Mouse (Mus musculus): ENCODE measurements around the gene Med4.
"Not testable (repeated sequence)": the region's sequence is repeated elsewhere in the genome, so short reads cannot be mapped to it uniquely, and the experiment has no call there.

The Med4 gene

GRCm38 (mm10) chr14:73502591-73503184 is 7.1 kb upstream of the Med4 start:
- peak; percentile 62 for DNase-seq

GRCm38 (mm10) chr14:73503237-73503933 is 6.4 kb upstream of the Med4 start:
- no peak for DNase-seq

GRCm38 (mm10) chr14:73506283-73506682 is 3.5 kb upstream of the Med4 start:
- no peak for DNase-seq

GRCm38 (mm10) chr14:73507200-73507599 is 2.6 kb upstream of the Med4 start:
- no peak for DNase-seq

GRCm38 (mm10) chr14:73507702-73508376 is 2.0 kb upstream of the Med4 start:
- DNase-seq, result no peak

- no peak for DNase-seq
Observed at GRCm38 (mm10) chr14:73508630-73509395, 1.0 kb upstream of the Med4 start.

- no peak for DNase-seq
Observed at GRCm38 (mm10) chr14:73524136-73524535, 14.3 kb downstream of the Med4 start.

GRCm38 (mm10) chr14:73524766-73525448 is 15.1 kb downstream of the Med4 start, which contains the start of gene Sucla2:
TSS of gene Sucla2 (plus strand) at chr14:73525319.
- DNase-seq, result peak; percentile 93

GRCm38 (mm10) chr14:73528661-73529060 is 18.8 kb downstream of the Med4 start:
- not testable (repeated sequence) for DNase-seq

- DNase-seq, result no peak
Observed at GRCm38 (mm10) chr14:73533755-73534465, 24.1 kb downstream of the Med4 start.

- no peak for DNase-seq
Observed at GRCm38 (mm10) chr14:73535641-73536040, 25.8 kb downstream of the Med4 start.

GRCm38 (mm10) chr14:73543781-73544180 is 34.0 kb downstream of the Med4 start:
- DNase-seq, result no peak

GRCm38 (mm10) chr14:73547034-73547433 is 37.2 kb downstream of the Med4 start:
- no peak for DNase-seq

- no peak for DNase-seq
Observed at GRCm38 (mm10) chr14:73548051-73548450, 38.2 kb downstream of the Med4 start, which contains the start of gene Nudt15. TSS of gene Nudt15 (minus strand) at chr14:73548242.

- no peak for DNase-seq
Observed at GRCm38 (mm10) chr14:73550291-73550690, 40.5 kb downstream of the Med4 start.

GRCm38 (mm10) chr14:73550732-73551131 is 40.9 kb downstream of the Med4 start:
- DNase-seq, result no peak

- no peak for DNase-seq
Observed at GRCm38 (mm10) chr14:73551164-73551563, 41.3 kb downstream of the Med4 start.

GRCm38 (mm10) chr14:73552341-73553121 is 42.7 kb downstream of the Med4 start:
- peak; percentile 93 for DNase-seq

GRCm38 (mm10) chr14:73553122-73553696 is 43.4 kb downstream of the Med4 start:
- no peak for DNase-seq

Measured in cerebellum, adult 11-12 months (tissue).